Mouse (Mus musculus) embryonic facial prominence, embryonic 10.5 days (tissue): Measurements from ENCODE around the gene Defa25. TPM values are rescaled to one million over a fixed set of nuclear protein-coding genes. Genes with fewer than 3 reads are reported as not detected.
"Not testable (repeated sequence)": the region's sequence is repeated elsewhere in the genome, so short reads cannot be mapped to it uniquely, and the experiment has no call there.

Source experiments
- DNase-seq: peaks from one replicate; pipeline ENCODE4 v3.0.0-alpha.2; 2017; ENCODE audit warnings: low spot score
- H3K27ac ChIP-seq: fragments of 300-500 bp; sonication (generic); replicated peaks from 2 replicates; pipeline ENCODE4 v1.5.1; 2016; ENCODE audit warnings: mild to moderate bottlenecking
- H3K27me3 ChIP-seq: fragments of 300-500 bp; sonication (generic); replicated peaks from 2 replicates; pipeline ENCODE4 v1.6.1; 2016; ENCODE audit warnings: low read depth, mild to moderate bottlenecking; ENCODE audit not compliant: poor library complexity, severe bottlenecking
- H3K36me3 ChIP-seq: fragments of 300-500 bp; sonication (generic); replicated peaks from 2 replicates; pipeline ENCODE4 v1.6.1; 2016; ENCODE audit warnings: mild to moderate bottlenecking, moderate library complexity
- H3K4me1 ChIP-seq: fragments of 300-500 bp; sonication (generic); 2 replicates; pipeline ENCODE4 v1.6.1; 2016
- H3K4me3 ChIP-seq: fragments of 300-500 bp; sonication (generic); 2 replicates; pipeline ENCODE4 v1.5.1; 2016; ENCODE audit warnings: mild to moderate bottlenecking, moderate library complexity
- H3K9me3 ChIP-seq: fragments of 300-500 bp; sonication (generic); 2 replicates; pipeline ENCODE4 v1.6.1; 2016; ENCODE audit warnings: mild to moderate bottlenecking
- WGBS: fragments of 180-500 bp; shearing (Covaris S2); methylation state at CpG from one replicate; pipeline ENCODE4 v1.1.7; 2016; 5-methylcytosine and 5-hydroxymethylcytosine counted together
- polyA plus RNA-seq: library from polyadenylated mRNA; unstranded; fragments of >200 nt; fragmentation: Nextera tagmentation; extraction: Ambion mirVana; gene quantifications from 2 replicates; pipeline ENCODE4 v1.2.1, GENCODE M21; 2016

Defa25 gene
- polyA plus RNA-seq: not detected in 2 replicates

GRCm38 (mm10) chr8:21084142-21084541 lies at the start of gene Defa25:
Gene Defa25, plus strand, starts transcription at chr8:21084442.
- not testable (repeated sequence) for H3K4me3 ChIP-seq, H3K27me3 ChIP-seq, H3K4me1 ChIP-seq, H3K27ac ChIP-seq, H3K36me3 ChIP-seq, DNase-seq, H3K9me3 ChIP-seq

GRCm38 (mm10) chr8:21054747-21055146 lies 29.5 kb upstream of the Defa25 start, which contains the start of gene Defa23:
Gene Defa23, plus strand, starts transcription at chr8:21055047.
- no CpG with 5 or more reads among the region's 1 CpGs for WGBS
- H3K27me3 ChIP-seq, H3K4me3 ChIP-seq, H3K36me3 ChIP-seq, H3K27ac ChIP-seq, H3K4me1 ChIP-seq, H3K9me3 ChIP-seq, DNase-seq: not testable (repeated sequence)

GRCm38 (mm10) chr8:21064738-21065137 lies 19.5 kb upstream of the Defa25 start, which contains the start of gene Defa35:
Gene Defa35, plus strand, starts transcription at chr8:21065038.
- not testable (repeated sequence) for H3K27me3 ChIP-seq, DNase-seq, H3K36me3 ChIP-seq, H3K27ac ChIP-seq, H3K4me1 ChIP-seq, H3K4me3 ChIP-seq, H3K9me3 ChIP-seq
- 73% methylated on average over 1 of the region's 1 CpGs for WGBS

- 38% methylated on average over 4 of the region's 4 CpGs for WGBS
- no peak for DNase-seq
- Histone ChIP-seq H3K36me3 (no peaks in the 10 kb centered on the region), H3K4me1 (no peaks in the 10 kb centered on the region), H3K27me3 (no peaks in the 10 kb centered on the region), H3K4me3 (no peak overlapping the region), H3K27ac (no peak overlapping the region), H3K9me3 (peaks cover 12% of the 10 kb centered on the region; the same call in 1 of the 2 replicates)
Observed at GRCm38 (mm10) chr8:21093106-21093505, 8.9 kb downstream of the Defa25 start.

- H3K9me3 ChIP-seq: peaks cover 19% of the 10 kb centered on the region; the same call in 1 of the 2 replicates
- not testable (repeated sequence) for H3K27me3 ChIP-seq, H3K36me3 ChIP-seq, H3K4me3 ChIP-seq, H3K4me1 ChIP-seq, DNase-seq, H3K27ac ChIP-seq
- 92% methylated on average over 1 of the region's 2 CpGs for WGBS
Observed at GRCm38 (mm10) chr8:21095950-21096349, 11.7 kb downstream of the Defa25 start, which contains the start of gene Gm14851. Gene Gm14851, minus strand, starts transcription at chr8:21096050.

- not testable (repeated sequence) for DNase-seq, H3K4me1 ChIP-seq, H3K27me3 ChIP-seq, H3K27ac ChIP-seq, H3K36me3 ChIP-seq, H3K4me3 ChIP-seq
- WGBS: 63% methylated on average over 3 of the region's 3 CpGs
- H3K9me3 ChIP-seq: peaks cover 24% of the 10 kb centered on the region
Observed at GRCm38 (mm10) chr8:21134342-21134741, 50.1 kb downstream of the Defa25 start, which contains the start of gene Defa30. Gene Defa30, plus strand, starts transcription at chr8:21134642.

Other genes with a start within 250 kb of the Defa25 start
- gene Defb33, start 191.8 kb upstream of the Defa25 start, polyA plus RNA-seq: not detected in 2 replicates
- gene Gm15056, start 181.8 kb upstream of the Defa25 start, polyA plus RNA-seq: not detected in 2 replicates
- not detected in 2 replicates for gene Gm6040, start 162.4 kb upstream of the Defa25 start, polyA plus RNA-seq
- not detected in 2 replicates for gene AY761185, start 139.7 kb upstream of the Defa25 start, polyA plus RNA-seq
- not detected in 2 replicates for gene Defa21, start 58.9 kb upstream of the Defa25 start, polyA plus RNA-seq
- not detected in 2 replicates for gene Defa23, start 29.4 kb upstream of the Defa25 start, polyA plus RNA-seq
- not detected in 2 replicates for gene Defa35, start 19.4 kb upstream of the Defa25 start, polyA plus RNA-seq
- gene Gm14851, start 11.6 kb downstream of the Defa25 start, polyA plus RNA-seq: not detected in 2 replicates
- not detected in 2 replicates for gene Defa30, start 50.2 kb downstream of the Defa25 start, polyA plus RNA-seq
- gene Defa22, start 77.8 kb downstream of the Defa25 start, polyA plus RNA-seq: not detected in 2 replicates
- gene Defa31, start 107.2 kb downstream of the Defa25 start, polyA plus RNA-seq: not detected in 2 replicates
- not detected in 2 replicates for gene Gm15293, start 117.1 kb downstream of the Defa25 start, polyA plus RNA-seq
- gene Gm15292, start 165.3 kb downstream of the Defa25 start, polyA plus RNA-seq: not detected in 2 replicates
- gene Defa27, start 231.1 kb downstream of the Defa25 start, polyA plus RNA-seq: not detected in 2 replicates
- gene Defa29, start 242.6 kb downstream of the Defa25 start, polyA plus RNA-seq: not detected in 2 replicates